Mouse (Mus musculus) ES-Bruce4 (cell line): ENCODE measurements around the gene Notch2.

ENCODE experiments used
- CTCF ChIP-seq: IDR thresholded peaks from one replicate; pipeline ENCODE4 v1.8.1; 2011; ENCODE audit warnings: low read depth, low read length
- POLR2A ChIP-seq: IDR thresholded peaks from one replicate; pipeline ENCODE4 v1.8.1; 2011; ENCODE audit warnings: low read length; ENCODE audit not compliant: insufficient read depth

- TF ChIP-seq POLR2A, result no peak
- TF ChIP-seq CTCF, result no peak
Measured at GRCm38 (mm10) chr3:98032944-98033343, 19.6 kb downstream of the Notch2 start.
